Mouse (Mus musculus): ENCODE measurements at regions not wholly inside any gene's neighbourhood (a gene's known extent, or its start where the extent isn't known, plus 50 kb on each side); places are given as distances from the start of the nearest gene placed in this dataset.
A peak's percentile ranks its signal among the peaks of the same experiment; 100 is the strongest.
"Not testable (repeated sequence)": the region's sequence is repeated elsewhere in the genome, so short reads cannot be mapped to it uniquely, and the experiment has no call there.

- peak; percentile 22 for DNase-seq
Observed at GRCm38 (mm10) chr3:126011269-126011668, 72.8 kb upstream of the Ugt8a start.

GRCm38 (mm10) chr3:126016166-126016565, 77.7 kb upstream of the Ugt8a start:
- DNase-seq: no peak

GRCm38 (mm10) chr3:126044327-126044726, 105.9 kb upstream of the Ugt8a start:
- DNase-seq: no peak

GRCm38 (mm10) chr3:126044861-126045260, 106.4 kb upstream of the Ugt8a start:
- peak; percentile 16 for DNase-seq

- peak; percentile 35 for DNase-seq
Observed at GRCm38 (mm10) chr3:126045992-126046786, 107.8 kb upstream of the Ugt8a start.

- no peak for DNase-seq
Observed at GRCm38 (mm10) chr3:126058585-126058984, 120.2 kb upstream of the Ugt8a start.

GRCm38 (mm10) chr3:126105086-126105485, 166.7 kb upstream of the Ugt8a start:
- no peak for DNase-seq

- no peak for DNase-seq
Observed at GRCm38 (mm10) chr3:126109371-126109770, 171.0 kb upstream of the Ugt8a start.

GRCm38 (mm10) chr3:126117849-126118248, 179.4 kb upstream of the Ugt8a start:
- no peak for DNase-seq

- no peak for DNase-seq
Observed at GRCm38 (mm10) chr3:126122323-126123259, 184.2 kb upstream of the Ugt8a start.

GRCm38 (mm10) chr3:126166542-126166941, 196.9 kb upstream of the Arsj start:
- DNase-seq: no peak

GRCm38 (mm10) chr3:126209024-126209423, 154.5 kb upstream of the Arsj start:
- no peak for DNase-seq

- DNase-seq: no peak
Observed at GRCm38 (mm10) chr3:126210226-126210625, 153.3 kb upstream of the Arsj start.

GRCm38 (mm10) chr3:126227575-126227974, 135.9 kb upstream of the Arsj start:
- DNase-seq: no peak

- no peak for DNase-seq
Observed at GRCm38 (mm10) chr3:126245834-126246233, 117.7 kb upstream of the Arsj start.

GRCm38 (mm10) chr3:126261270-126261669, 102.2 kb upstream of the Arsj start:
- DNase-seq: no peak

GRCm38 (mm10) chr3:126272027-126272426, 91.5 kb upstream of the Arsj start:
- DNase-seq: not testable (repeated sequence)

- no peak for DNase-seq
Observed at GRCm38 (mm10) chr3:126273566-126273965, 89.9 kb upstream of the Arsj start.

GRCm38 (mm10) chr3:126276008-126276700, 87.3 kb upstream of the Arsj start:
- no peak for DNase-seq

- DNase-seq: no peak
Observed at GRCm38 (mm10) chr3:126284294-126285090, 79.0 kb upstream of the Arsj start.

GRCm38 (mm10) chr3:126292259-126292658, 71.2 kb upstream of the Arsj start:
- no peak for DNase-seq

GRCm38 (mm10) chr3:126292830-126293229, 70.7 kb upstream of the Arsj start:
- no peak for DNase-seq
